Mouse (Mus musculus) liver, embryonic 12.5 days (tissue): ENCODE measurements around the gene Rab3il1. TPM values are rescaled to one million over a fixed set of nuclear protein-coding genes. Genes with fewer than 3 reads are reported as not detected.

Experiments
- ATAC-seq: fragments of 200-750 bp; cut with Nextera tagmentation; 2 replicates; pipeline ENCODE4 v1.8.0; 2017; ENCODE audit warnings: moderate number of reproducible peaks, mild to moderate bottlenecking, moderate library complexity
- H3K27ac ChIP-seq: fragments of 300-500 bp; sonication (generic); 2 replicates; pipeline ENCODE4 v1.5.1; 2016; ENCODE audit warnings: mild to moderate bottlenecking
- H3K27me3 ChIP-seq: fragments of 300-500 bp; sonication (generic); replicated peaks from 2 replicates; pipeline ENCODE4 v1.6.1; 2016; ENCODE audit warnings: mild to moderate bottlenecking, moderate library complexity
- H3K36me3 ChIP-seq: fragments of 300-500 bp; sonication (generic); 2 replicates; pipeline ENCODE4 v1.6.1; 2016; ENCODE audit warnings: mild to moderate bottlenecking, moderate library complexity
- H3K4me1 ChIP-seq: fragments of 300-500 bp; sonication (generic); 2 replicates; pipeline ENCODE4 v1.6.1; 2016
- H3K4me2 ChIP-seq: fragments of 300-500 bp; sonication (generic); 2 replicates; pipeline ENCODE4 v1.6.1; 2016; ENCODE audit warnings: mild to moderate bottlenecking, moderate library complexity
- H3K4me3 ChIP-seq: fragments of 300-500 bp; sonication (generic); 2 replicates; pipeline ENCODE4 v1.5.1; 2016; ENCODE audit warnings: mild to moderate bottlenecking, moderate library complexity
- H3K9ac ChIP-seq: fragments of 300-500 bp; sonication (generic); 2 replicates; pipeline ENCODE4 v1.6.1; 2016; ENCODE audit warnings: mild to moderate bottlenecking, moderate library complexity
- H3K9me3 ChIP-seq: fragments of 300-500 bp; sonication (generic); replicated peaks from 2 replicates; pipeline ENCODE4 v1.6.1; 2016; ENCODE audit warnings: mild to moderate bottlenecking, moderate library complexity
- WGBS: fragments of 180-500 bp; shearing (Covaris S2); methylation state at CpG from one replicate; pipeline ENCODE4 v1.1.7; 2016; ENCODE audit not compliant: insufficient replicate concordance; 5-methylcytosine and 5-hydroxymethylcytosine counted together
- polyA plus RNA-seq: library from polyadenylated mRNA; unstranded; fragments of >200 nt; fragmentation: Nextera tagmentation; extraction: Ambion mirVana; gene quantifications from 2 replicates; pipeline ENCODE4 v1.2.1, GENCODE M21; 2016

Gene Rab3il1
- polyA plus RNA-seq, 1 experiment from 2014 or later: 191 TPM

- Histone ChIP-seq H3K27ac (no peak overlapping the region), H3K27me3 (no peaks in the 10 kb centered on the region), H3K4me3 (no peak overlapping the region), H3K36me3 (peaks cover 99% of the 10 kb centered on the region), H3K9ac (no peak overlapping the region), H3K4me1 (peaks cover 45% of the 10 kb centered on the region), H3K9me3 (no peaks in the 10 kb centered on the region), H3K4me2 (no peak overlapping the region)
- no peak for ATAC-seq
- WGBS: 87% methylated on average over 7 of the region's 7 CpGs
Observed at GRCm38 (mm10) chr19:10067701-10068100, 66.2 kb downstream of the Rab3il1 start.

- no peak overlapping the region for H3K4me3 ChIP-seq
- ATAC-seq: no peak
- H3K9me3 ChIP-seq: 0 out of 2 replicates have a peak, but pooled peaks cover 3% of the 10 kb centered on the region
- H3K36me3 ChIP-seq: peaks cover 100% of the 10 kb centered on the region
- H3K4me1 ChIP-seq: peaks cover 21% of the 10 kb centered on the region
- WGBS: 84% methylated on average over 8 of the region's 8 CpGs
- no peak overlapping the region for H3K27ac ChIP-seq
- no peak overlapping the region for H3K9ac ChIP-seq
- no peaks in the 10 kb centered on the region for H3K27me3 ChIP-seq
- H3K4me2 ChIP-seq: no peak overlapping the region
Observed at GRCm38 (mm10) chr19:10070186-10070980, 68.9 kb downstream of the Rab3il1 start.

- Histone ChIP-seq H3K9ac (no peak overlapping the region), H3K27me3 (no peaks in the 10 kb centered on the region), H3K9me3 (0 out of 2 replicates have a peak, but pooled peaks cover 3% of the 10 kb centered on the region), H3K27ac (no peak overlapping the region), H3K4me3 (no peak overlapping the region), H3K36me3 (peaks cover 100% of the 10 kb centered on the region), H3K4me1 (peaks cover 13% of the 10 kb centered on the region), H3K4me2 (no peak overlapping the region)
- 82% methylated on average over 5 of the region's 5 CpGs for WGBS
- ATAC-seq: no peak
Observed at GRCm38 (mm10) chr19:10071166-10071565, 69.7 kb downstream of the Rab3il1 start.

- no peak overlapping the region for H3K4me2 ChIP-seq
- 69% methylated on average over 4 of the region's 4 CpGs for WGBS
- ATAC-seq: no peak
Observed at GRCm38 (mm10) chr19:10071892-10072291, 70.4 kb downstream of the Rab3il1 start.

GRCm38 (mm10) chr19:10073145-10073544 is 71.7 kb downstream of the Rab3il1 start:
- WGBS: 80% methylated on average over 5 of the region's 5 CpGs
- H3K36me3 ChIP-seq: peaks cover 100% of the 10 kb centered on the region
- ATAC-seq: no peak

More at GRCm38 (mm10) chr19:10071892-10072291, 70.4 kb downstream of the Rab3il1 start:
- Histone ChIP-seq H3K36me3 (peaks cover 100% of the 10 kb centered on the region), H3K9ac (no peak overlapping the region), H3K27ac (no peak overlapping the region), H3K4me3 (no peak overlapping the region), H3K27me3 (no peaks in the 10 kb centered on the region), H3K4me1 (peaks cover 6% of the 10 kb centered on the region), H3K9me3 (0 out of 2 replicates have a peak, but pooled peaks cover 3% of the 10 kb centered on the region)

GRCm38 (mm10) chr19:10078392-10078791 is 76.9 kb downstream of the Rab3il1 start:
- no peak overlapping the region for H3K4me3 ChIP-seq
- 0 out of 2 replicates have a peak, but pooled peaks cover 5% of the 10 kb centered on the region for H3K4me1 ChIP-seq
- no peak overlapping the region for H3K4me2 ChIP-seq
- WGBS: 73% methylated on average over 6 of the region's 6 CpGs
- H3K9ac ChIP-seq: no peak overlapping the region
- no peak overlapping the region for H3K27ac ChIP-seq
- 0 out of 2 replicates have a peak, but pooled peaks cover 3% of the 10 kb centered on the region for H3K9me3 ChIP-seq
- ATAC-seq: no peak
- peaks cover 100% of the 10 kb centered on the region for H3K36me3 ChIP-seq
- no peaks in the 10 kb centered on the region for H3K27me3 ChIP-seq

More at GRCm38 (mm10) chr19:10073145-10073544, 71.7 kb downstream of the Rab3il1 start:
- Histone ChIP-seq H3K9ac (no peak overlapping the region), H3K4me2 (no peak overlapping the region), H3K27me3 (no peaks in the 10 kb centered on the region), H3K4me1 (no peaks in the 10 kb centered on the region), H3K9me3 (0 out of 2 replicates have a peak, but pooled peaks cover 3% of the 10 kb centered on the region), H3K4me3 (no peak overlapping the region), H3K27ac (no peak overlapping the region)

GRCm38 (mm10) chr19:10080384-10080783 is 78.9 kb downstream of the Rab3il1 start:
- no peak for ATAC-seq

GRCm38 (mm10) chr19:10082105-10082504 is 80.6 kb downstream of the Rab3il1 start:
- H3K27ac ChIP-seq: peak overlapping the region; percentile 38; the same call in 1 of the 2 replicates
- H3K4me3 ChIP-seq: no peak overlapping the region
- H3K27me3 ChIP-seq: no peaks in the 10 kb centered on the region

More at GRCm38 (mm10) chr19:10080384-10080783, 78.9 kb downstream of the Rab3il1 start:
- no peak overlapping the region for H3K9ac ChIP-seq
- 0 out of 2 replicates have a peak, but pooled peaks cover 5% of the 10 kb centered on the region for H3K4me1 ChIP-seq
- no peak overlapping the region for H3K4me3 ChIP-seq
- no peak overlapping the region for H3K4me2 ChIP-seq
- H3K9me3 ChIP-seq: no peaks in the 10 kb centered on the region
- WGBS: 91% methylated on average over 7 of the region's 7 CpGs
- H3K27me3 ChIP-seq: no peaks in the 10 kb centered on the region
- H3K36me3 ChIP-seq: peaks cover 96% of the 10 kb centered on the region
- H3K27ac ChIP-seq: no peak overlapping the region

GRCm38 (mm10) chr19:10085454-10085853 is 84.0 kb downstream of the Rab3il1 start:
- no peak for ATAC-seq
- WGBS: 81% methylated on average over 9 of the region's 9 CpGs
- Histone ChIP-seq H3K9me3 (no peaks in the 10 kb centered on the region), H3K4me3 (no peak overlapping the region), H3K9ac (no peak overlapping the region), H3K4me1 (0 out of 2 replicates have a peak, but pooled peaks cover 5% of the 10 kb centered on the region), H3K27me3 (no peaks in the 10 kb centered on the region), H3K36me3 (peaks cover 96% of the 10 kb centered on the region), H3K4me2 (no peak overlapping the region), H3K27ac (no peak overlapping the region)

More at GRCm38 (mm10) chr19:10082105-10082504, 80.6 kb downstream of the Rab3il1 start:
- peaks cover 96% of the 10 kb centered on the region for H3K36me3 ChIP-seq
- no peak overlapping the region for H3K4me2 ChIP-seq
- H3K4me1 ChIP-seq: 0 out of 2 replicates have a peak, but pooled peaks cover 5% of the 10 kb centered on the region
- no peak overlapping the region for H3K9ac ChIP-seq
- no peaks in the 10 kb centered on the region for H3K9me3 ChIP-seq
- ATAC-seq: no peak
- WGBS: 34% methylated on average over 3 of the region's 3 CpGs

GRCm38 (mm10) chr19:10086976-10087375 is 85.5 kb downstream of the Rab3il1 start:
- WGBS: 79% methylated on average over 4 of the region's 4 CpGs

More at GRCm38 (mm10) chr19:10086976-10087375, 85.5 kb downstream of the Rab3il1 start:
- no peak overlapping the region for H3K9ac ChIP-seq
- no peak for ATAC-seq
- H3K36me3 ChIP-seq: peaks cover 96% of the 10 kb centered on the region
- H3K4me3 ChIP-seq: no peak overlapping the region
- no peak overlapping the region for H3K27ac ChIP-seq
- H3K4me2 ChIP-seq: no peak overlapping the region
- H3K4me1 ChIP-seq: peaks cover 8% of the 10 kb centered on the region
- no peaks in the 10 kb centered on the region for H3K9me3 ChIP-seq
- no peaks in the 10 kb centered on the region for H3K27me3 ChIP-seq
